ENCODE assay signal across 7 mouse cellular contexts in genomic region chr7:46710390-46710844, GRCm38 (mm10). TPM values are rescaled to one million over a fixed set of nuclear protein-coding genes. Genes with fewer than 3 reads are reported as not detected.
DNase-seq lines count a peak whose midpoint lies in the region; ATAC-seq lines count a peak whose summit lies in the region.

TSS of gene Saal1 (minus strand) at chr7:46710680.

- peaks cover 13% of the 10 kb centered on the region for H3K4me1 ChIP-seq in embryonic facial prominence, embryonic 10.5 days
- no peaks in the 10 kb centered on the region for H3K4me1 ChIP-seq in limb, embryonic 11.5 days (ENCODE audit: control insufficient read depth, insufficient read depth, low read length)
- peaks cover 6% of the 10 kb centered on the region for H3K4me1 ChIP-seq in midbrain, embryonic 14.5 days (ENCODE audit: control insufficient read depth, insufficient read depth, low read length)

- H3K27me3 ChIP-seq in embryonic facial prominence, embryonic 10.5 days (replicated peaks; ENCODE audit: low read depth, poor library complexity, severe bottlenecking), result no peaks in the 10 kb centered on the region
- H3K27me3 ChIP-seq in limb, embryonic 11.5 days (ENCODE audit: control insufficient read depth, insufficient read depth, low read length), result no peaks in the 10 kb centered on the region
- H3K27me3 ChIP-seq in midbrain, embryonic 14.5 days (ENCODE audit: control insufficient read depth, insufficient read depth, low read length), result no peaks in the 10 kb centered on the region

- H3K4me3 ChIP-seq in embryonic facial prominence, embryonic 10.5 days, result peak within 1 kb of the TSS; percentile 93
- H3K4me3 ChIP-seq in limb, embryonic 11.5 days (ENCODE audit: low read depth, low read length), result peak within 1 kb of the TSS; percentile 71
- H3K4me3 ChIP-seq in midbrain, embryonic 14.5 days (replicated peaks; ENCODE audit: low read depth, low read length), result peak within 1 kb of the TSS; percentile 75

- peak; percentile 91 for ATAC-seq in granulocyte monocyte progenitor cell, adult 5-6 weeks (replicated peaks; ENCODE audit: poor library complexity, severe bottlenecking)
- peak; percentile 96 for ATAC-seq in limb, embryonic 11.5 days (ENCODE audit: insufficient number of reproducible peaks, low FRiP score, low TSS enrichment, low read depth)
- ATAC-seq in midbrain, embryonic 14.5 days (ENCODE audit: low FRiP score, low TSS enrichment), result peak; percentile 94

- WGBS in embryonic facial prominence, embryonic 10.5 days, result 1% methylated on average over 38 of the region's 38 CpGs
- WGBS in limb, embryonic 11.5 days, result under 1% methylated on average over 38 of the region's 38 CpGs
- 0% methylated on average over 38 of the region's 38 CpGs for WGBS in midbrain, embryonic 14.5 days

- peak within 1 kb of the TSS; percentile 60 for H3K4me2 ChIP-seq in limb, embryonic 11.5 days (ENCODE audit: low read depth, severe bottlenecking)
- H3K4me2 ChIP-seq in midbrain, embryonic 14.5 days (ENCODE audit: low read length), result peak within 1 kb of the TSS; percentile 62

- H3K27ac ChIP-seq in embryonic facial prominence, embryonic 10.5 days (replicated peaks), result peak within 1 kb of the TSS; percentile 98
- no peak within 1 kb of the TSS; the same call in 1 of the 2 replicates for H3K27ac ChIP-seq in limb, embryonic 11.5 days (replicated peaks; ENCODE audit: low read depth, low read length)
- H3K27ac ChIP-seq in midbrain, embryonic 14.5 days (replicated peaks; ENCODE audit: low read depth, low read length), result peak within 1 kb of the TSS; percentile 83

- no peaks in the 10 kb centered on the region for H3K9me3 ChIP-seq in embryonic facial prominence, embryonic 10.5 days
- no peaks in the 10 kb centered on the region for H3K9me3 ChIP-seq in limb, embryonic 11.5 days (ENCODE audit: control insufficient read depth, low read length)
- H3K9me3 ChIP-seq in midbrain, embryonic 14.5 days (ENCODE audit: control insufficient read depth, low read length), result no peaks in the 10 kb centered on the region

- peak; percentile 92 for DNase-seq in adrenal gland, postnatal 10 days
- peak; percentile 97 for DNase-seq in embryonic facial prominence, embryonic 10.5 days (ENCODE audit: low spot score)
- DNase-seq in kidney, adult 11 months, result peak; percentile 67
- peak; percentile 99 for DNase-seq in limb, embryonic 11.5 days (ENCODE audit: low spot score)
- peak; percentile 97 for DNase-seq in midbrain, embryonic 14.5 days
- peak; percentile 69 to 85 for DNase-seq in spleen, adult 18-20 months

- peaks cover 36% of the 10 kb centered on the region for H3K36me3 ChIP-seq in embryonic facial prominence, embryonic 10.5 days (replicated peaks)
- H3K36me3 ChIP-seq in limb, embryonic 11.5 days (ENCODE audit: control insufficient read depth, insufficient read depth, low read length), result peaks cover 5% of the 10 kb centered on the region; the same call in 1 of the 2 replicates
- H3K36me3 ChIP-seq in midbrain, embryonic 14.5 days (ENCODE audit: control insufficient read depth, insufficient read depth, low read length), result peaks cover 24% of the 10 kb centered on the region

- H3K9ac ChIP-seq in limb, embryonic 11.5 days (ENCODE audit: low read length), result peak within 1 kb of the TSS; percentile 81
- peak within 1 kb of the TSS; percentile 84 for H3K9ac ChIP-seq in midbrain, embryonic 14.5 days (replicated peaks; ENCODE audit: low read length)

RNA-seq across cellular contexts. Expression of gene Saal1, which starts in this region (rescaled TPM):
- 10 to 100 TPM; 10.1 to 10.2 TPM for total RNA-seq in adrenal gland, postnatal 10 days (2021)
- polyA plus RNA-seq in embryonic facial prominence, embryonic 10.5 days (2016; fragmentation: Nextera tagmentation; extraction: Ambion mirVana), result 40.7 and 46.0 TPM in 2 replicates
- total RNA-seq in granulocyte monocyte progenitor cell, adult 5-6 weeks (2014; fragmentation: Nextera tagmentation), result 23.5 and 23.9 TPM in 2 replicates
- total RNA-seq in granulocyte monocyte progenitor cell, adult 5-6 weeks (2017), result 14.9 and 18.1 TPM in 2 replicates
- 48.1 and 50.8 TPM in 2 replicates for polyA plus RNA-seq in limb, embryonic 11.5 days (2014; fragmentation: Nextera tagmentation; extraction: Ambion mirVana)
- 13.4 and 19.5 TPM in 2 replicates for polyA plus RNA-seq in midbrain, embryonic 14.5 days (2014; fragmentation: Nextera tagmentation; extraction: Ambion mirVana)
